Mouse (Mus musculus): Measurements from ENCODE around the gene Vmo1. TPM values are rescaled to one million over a fixed set of nuclear protein-coding genes. Genes with fewer than 3 reads are reported as not detected.
"Not testable (repeated sequence)": the region's sequence is repeated elsewhere in the genome, so short reads cannot be mapped to it uniquely, and the experiment has no call there.

The Vmo1 gene
- not detected in 2 replicates for total RNA-seq (2014; fragmentation: Nextera tagmentation)
- total RNA-seq (2017) = not detected in 2 replicates

- no peak for ATAC-seq (replicated peaks; ENCODE audit: poor library complexity, severe bottlenecking)
Observed at GRCm38 (mm10) chr11:70514288-70514687, at the start of gene Vmo1. Gene Vmo1, minus strand, starts transcription at chr11:70514616.

GRCm38 (mm10) chr11:70563470-70564275 is 49.3 kb upstream of the Vmo1 start:
- peak; percentile 43 for ATAC-seq (replicated peaks; ENCODE audit: poor library complexity, severe bottlenecking)

GRCm38 (mm10) chr11:70562995-70563469 is 48.6 kb upstream of the Vmo1 start:
- ATAC-seq (replicated peaks; ENCODE audit: poor library complexity, severe bottlenecking) = no peak

GRCm38 (mm10) chr11:70562287-70562994 is 48.0 kb upstream of the Vmo1 start, which contains the start of gene Mink1:
Gene Mink1, plus strand, starts transcription at chr11:70562881.
- peak; percentile 73 for ATAC-seq (replicated peaks; ENCODE audit: poor library complexity, severe bottlenecking)

GRCm38 (mm10) chr11:70561937-70562286 is 47.5 kb upstream of the Vmo1 start:
- ATAC-seq (replicated peaks; ENCODE audit: poor library complexity, severe bottlenecking) = no peak

- no peak for ATAC-seq (replicated peaks; ENCODE audit: poor library complexity, severe bottlenecking)
Observed at GRCm38 (mm10) chr11:70557545-70557944, 43.1 kb upstream of the Vmo1 start.

- ATAC-seq (replicated peaks; ENCODE audit: poor library complexity, severe bottlenecking) = no peak
Observed at GRCm38 (mm10) chr11:70553940-70554339, 39.5 kb upstream of the Vmo1 start.

- ATAC-seq (replicated peaks; ENCODE audit: poor library complexity, severe bottlenecking) = no peak
Observed at GRCm38 (mm10) chr11:70551526-70551925, 37.1 kb upstream of the Vmo1 start.

GRCm38 (mm10) chr11:70544496-70544895 is 30.1 kb upstream of the Vmo1 start:
- ATAC-seq (replicated peaks; ENCODE audit: poor library complexity, severe bottlenecking) = no peak

- no peak for ATAC-seq (replicated peaks; ENCODE audit: poor library complexity, severe bottlenecking)
Observed at GRCm38 (mm10) chr11:70541415-70541814, 27.0 kb upstream of the Vmo1 start.

- ATAC-seq (replicated peaks; ENCODE audit: poor library complexity, severe bottlenecking) = no peak
Observed at GRCm38 (mm10) chr11:70540928-70541327, 26.5 kb upstream of the Vmo1 start.

- ATAC-seq (replicated peaks; ENCODE audit: poor library complexity, severe bottlenecking) = peak; percentile 90
Observed at GRCm38 (mm10) chr11:70539877-70540587, 25.6 kb upstream of the Vmo1 start, which contains the start of gene Pld2. Gene Pld2, plus strand, starts transcription at chr11:70540064.

GRCm38 (mm10) chr11:70539423-70539822 is 25.0 kb upstream of the Vmo1 start:
- ATAC-seq (replicated peaks; ENCODE audit: poor library complexity, severe bottlenecking) = no peak

- no peak for ATAC-seq (replicated peaks; ENCODE audit: poor library complexity, severe bottlenecking)
Observed at GRCm38 (mm10) chr11:70532839-70533238, 18.4 kb upstream of the Vmo1 start, which contains the start of gene Gm40193. Gene Gm40193, minus strand, starts transcription at chr11:70532939.

GRCm38 (mm10) chr11:70531065-70531464 is 16.6 kb upstream of the Vmo1 start:
- ATAC-seq (replicated peaks; ENCODE audit: poor library complexity, severe bottlenecking) = not testable (repeated sequence)

GRCm38 (mm10) chr11:70528610-70529009 is 14.2 kb upstream of the Vmo1 start:
- no peak for ATAC-seq (replicated peaks; ENCODE audit: poor library complexity, severe bottlenecking)

- ATAC-seq (replicated peaks; ENCODE audit: poor library complexity, severe bottlenecking) = no peak
Observed at GRCm38 (mm10) chr11:70526211-70526610, 11.8 kb upstream of the Vmo1 start.

- ATAC-seq (replicated peaks; ENCODE audit: poor library complexity, severe bottlenecking) = 0 out of 2 replicates have a peak, but pooled peaks have one; percentile 38
Observed at GRCm38 (mm10) chr11:70525726-70526125, 11.3 kb upstream of the Vmo1 start.

GRCm38 (mm10) chr11:70525184-70525678 is 10.8 kb upstream of the Vmo1 start, which contains the start of gene Psmb6:
Gene Psmb6, plus strand, starts transcription at chr11:70525367.
- ATAC-seq (replicated peaks; ENCODE audit: poor library complexity, severe bottlenecking) = peak; percentile 100

- no peak for ATAC-seq (replicated peaks; ENCODE audit: poor library complexity, severe bottlenecking)
Observed at GRCm38 (mm10) chr11:70524782-70525181, 10.4 kb upstream of the Vmo1 start.

Data from granulocyte monocyte progenitor cell, adult 5-6 weeks (primary cell).